Mouse (Mus musculus) neutrophil, adult 59 days (primary cell): ENCODE measurements around the gene Arl8a. TPM values are rescaled to one million over a fixed set of nuclear protein-coding genes. Genes with fewer than 3 reads are reported as not detected.

ENCODE experiments used
- total RNA-seq, 2 experiments: library from RNA; stranded (reverse); gene quantifications; 1 replicate in 1 of 2; 2 replicates in 1 of 2; pipeline ENCODE4 v1.2.4; 2023

The Arl8a gene
- total RNA-seq: 100 to 1,000 TPM in 1 of 2 experiments, 10 to 100 TPM in 1; 99.1 to 113 TPM

DNA sequence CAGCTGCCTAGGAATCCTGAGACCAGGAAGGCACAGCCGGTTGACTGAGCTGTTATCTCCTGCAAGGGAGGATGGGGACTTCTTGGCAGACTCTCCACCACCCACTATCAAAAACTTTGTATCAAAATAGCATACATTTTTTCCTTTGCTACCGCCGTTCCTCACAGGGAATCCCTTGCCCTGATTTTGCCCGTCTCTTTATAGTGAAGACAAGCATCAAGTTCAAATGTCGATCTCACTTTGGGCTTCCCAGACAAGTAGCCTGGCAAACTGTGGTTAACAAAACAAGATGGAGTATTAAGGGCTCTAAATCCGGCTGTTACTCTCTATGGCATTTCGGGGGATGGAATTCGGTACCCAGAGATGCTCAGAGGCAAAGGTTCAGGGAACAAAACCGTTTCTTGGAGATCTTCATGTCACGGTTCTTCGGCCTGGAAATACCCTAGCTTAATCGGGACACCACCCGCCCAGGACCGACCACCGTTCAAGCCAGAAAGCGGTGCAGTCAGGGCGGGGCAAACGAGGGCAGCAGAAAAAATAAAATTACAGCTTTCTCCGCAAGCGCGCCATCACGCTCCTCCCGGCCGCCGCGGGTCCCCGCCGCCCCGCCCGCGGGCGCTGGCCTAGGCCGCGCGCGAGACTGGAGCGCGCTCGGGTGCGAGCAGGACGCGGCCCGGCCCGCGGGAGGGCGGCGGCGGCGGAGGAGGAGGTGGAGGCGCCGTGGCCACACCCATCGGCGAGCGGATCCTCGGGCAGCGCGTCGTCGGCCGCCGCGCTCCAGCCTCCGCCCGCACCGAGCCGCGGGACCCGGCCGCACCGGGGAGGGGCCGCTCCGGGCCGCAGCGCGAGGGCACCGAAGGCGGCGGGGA is at the start of gene Arl8a:
Gene Arl8a (plus strand): TSS at position 748 of the 869 bp plus-strand sequence.

DNA sequence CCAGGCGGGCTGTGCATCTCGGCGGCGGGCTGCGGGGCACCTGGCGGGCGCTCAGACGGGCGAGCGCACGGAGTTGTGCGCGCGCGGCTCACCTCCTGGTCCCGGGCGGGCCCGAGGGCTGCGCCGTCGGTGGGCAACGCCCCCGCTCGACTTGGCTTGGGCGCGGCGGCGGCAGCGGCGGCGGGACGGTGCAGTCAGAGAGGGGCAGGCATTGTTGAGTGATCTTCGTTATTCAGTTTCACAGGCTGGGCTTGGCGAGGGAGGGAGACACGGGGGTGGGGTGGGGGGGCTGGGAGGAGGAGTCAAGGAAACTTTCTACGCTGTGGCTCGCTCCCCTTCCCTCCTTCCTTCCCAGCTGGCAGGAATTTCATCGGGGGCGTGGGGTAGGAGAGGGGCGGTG is 41.5 kb upstream of the Arl8a start, which contains the start of gene Lgr6:
Gene Lgr6 (minus strand): TSS at position 153 of the 400 bp plus-strand sequence.

DNA sequence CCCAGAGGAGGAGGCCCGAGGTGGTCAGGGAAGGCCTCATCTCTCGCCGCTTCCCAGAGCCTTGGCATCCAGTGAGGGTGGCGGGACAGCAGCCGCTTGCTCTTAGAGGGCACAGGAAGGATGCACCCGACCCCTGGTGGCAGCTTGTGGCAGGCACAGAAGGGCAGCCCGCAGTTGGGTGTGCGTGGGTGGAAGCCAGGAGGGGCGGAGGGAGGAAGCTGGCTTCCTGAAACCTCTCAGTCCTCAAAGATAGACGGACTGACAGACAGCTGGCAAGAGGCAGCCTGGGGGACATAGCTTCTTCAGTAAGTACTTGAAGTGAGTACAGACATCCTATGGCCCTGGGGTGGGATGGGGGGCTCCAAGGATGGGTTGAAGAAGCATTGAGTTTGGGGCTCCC is 14.2 kb upstream of the Arl8a start, which contains the start of gene Ptpn7:
Gene Ptpn7 (plus strand): TSS at position 228 of the 400 bp plus-strand sequence.

DNA sequence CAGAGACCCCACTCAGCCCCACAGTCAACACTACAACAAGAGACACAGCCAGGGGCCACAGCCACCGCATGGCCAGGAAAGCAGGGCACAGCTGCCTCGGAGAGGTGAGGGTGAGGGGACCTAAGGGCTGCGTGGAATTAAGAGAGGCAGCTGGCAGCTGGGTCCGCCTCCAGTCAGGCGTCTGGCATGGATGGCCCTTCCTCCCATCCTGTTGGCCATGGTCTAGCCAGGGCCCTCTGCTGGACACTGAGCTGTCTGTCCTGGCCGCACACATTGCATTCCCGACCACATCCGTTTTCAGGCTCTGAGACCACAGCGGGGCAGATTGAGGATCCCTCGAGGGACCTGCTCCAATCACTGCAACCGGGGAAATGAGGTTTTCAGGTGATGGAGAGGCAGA is 20.8 kb downstream of the Arl8a start, which contains the start of gene Gpr37l1:
Gene Gpr37l1 (minus strand): TSS at position 247 of the 400 bp plus-strand sequence.

Other genes with a start within 250 kb of the Arl8a start
- gene Ppp1r12b, start 190.9 kb upstream of the Arl8a start, total RNA-seq: 10 to 100 TPM; 11.2 to 11.8 TPM
- gene Ube2t, start 184.3 kb upstream of the Arl8a start, total RNA-seq: 10 to 100 TPM; 11.1 to 11.2 TPM
- not detected for gene Lgr6, start 41.5 kb upstream of the Arl8a start, total RNA-seq
- gene Ptpn7, start 14.1 kb upstream of the Arl8a start, total RNA-seq: 10 to 100 TPM; 57.1 to 59.7 TPM
- not detected for gene Gpr37l1, start 20.9 kb downstream of the Arl8a start, total RNA-seq
- gene Elf3, start 111.7 kb downstream of the Arl8a start, total RNA-seq: not detected
- 100 to 1,000 TPM; 147 to 164 TPM for gene Rnpep, start 137.3 kb downstream of the Arl8a start, total RNA-seq
- 10 to 100 TPM; 31.4 to 32.3 TPM for gene Timm17a, start 167.0 kb downstream of the Arl8a start, total RNA-seq
- not detected for gene Lmod1, start 178.0 kb downstream of the Arl8a start, total RNA-seq
- not detected for gene Shisa4, start 228.4 kb downstream of the Arl8a start, total RNA-seq